Mouse (Mus musculus): Measurements from ENCODE around the gene Tmem132a.

Gene Tmem132a

DNA sequence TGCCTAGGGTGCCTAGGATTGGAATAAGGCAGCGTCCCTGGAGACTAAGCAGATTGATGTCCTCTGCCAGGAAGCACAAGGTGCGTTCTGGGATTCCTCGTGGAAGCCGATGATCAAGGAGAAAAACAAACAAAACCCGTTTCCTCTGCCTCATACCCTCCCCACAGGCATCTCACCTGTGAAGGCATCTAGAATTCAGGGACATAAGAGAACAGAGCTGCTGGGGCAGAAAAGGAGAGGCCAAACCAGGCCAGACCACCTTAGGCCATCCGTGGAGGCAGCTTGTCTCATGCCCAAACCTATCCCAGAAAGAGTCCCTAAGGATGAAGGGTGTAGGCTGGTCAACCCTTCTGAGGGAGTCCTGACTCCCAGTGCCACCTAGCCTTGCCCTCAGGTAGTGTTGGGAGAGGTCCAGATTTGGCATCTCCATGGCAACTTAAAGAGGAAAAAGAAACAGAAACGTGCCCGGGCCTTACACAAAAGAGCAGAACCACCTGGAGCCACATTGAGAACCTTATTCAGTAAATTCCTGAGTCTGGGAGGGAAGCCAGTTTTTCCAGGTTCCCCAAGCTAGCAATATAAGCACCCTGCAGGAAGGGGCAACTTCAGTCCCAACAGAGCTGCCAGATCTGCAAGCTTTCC is at the start of gene Tmem132a:
Gene Tmem132a (minus strand): TSS at position 55 of the 642 bp plus-strand sequence.
- no peak for DNase-seq (ENCODE audit: low read depth, low spot score)

DNA sequence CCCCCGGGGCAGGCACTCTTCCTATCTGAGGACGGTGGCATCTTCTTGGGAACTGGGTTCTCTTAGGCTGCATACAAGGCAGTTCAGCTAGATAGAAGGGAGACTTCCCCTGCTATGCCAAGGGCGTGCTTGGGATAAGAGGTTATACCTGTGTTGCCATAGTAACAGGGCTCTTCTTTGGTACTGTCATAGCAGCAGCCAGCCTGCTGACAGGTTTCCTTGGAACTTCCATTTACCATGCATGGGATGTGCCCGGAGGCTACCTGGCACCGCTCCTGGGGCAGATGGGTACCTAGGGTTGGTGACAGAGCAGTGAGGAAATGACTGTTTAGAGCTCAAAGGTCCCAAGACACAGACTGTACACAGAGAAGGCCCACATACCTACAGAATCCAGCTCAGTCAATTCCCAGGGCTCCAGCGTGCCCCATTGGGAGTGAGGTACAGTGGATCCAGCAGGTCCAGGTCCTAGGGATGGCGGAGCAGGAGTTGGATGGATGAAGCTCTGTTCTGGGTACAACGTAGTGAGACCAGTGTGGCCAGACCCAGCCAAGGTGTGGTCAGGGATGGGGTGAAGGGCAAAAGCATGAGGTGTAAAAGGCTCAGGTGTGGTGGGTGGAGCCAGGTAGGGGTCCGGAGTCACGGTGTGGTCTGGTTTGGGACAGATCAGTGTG is 48.7 kb upstream of the Tmem132a start:
- no peak for DNase-seq (ENCODE audit: low read depth, low spot score)

DNA sequence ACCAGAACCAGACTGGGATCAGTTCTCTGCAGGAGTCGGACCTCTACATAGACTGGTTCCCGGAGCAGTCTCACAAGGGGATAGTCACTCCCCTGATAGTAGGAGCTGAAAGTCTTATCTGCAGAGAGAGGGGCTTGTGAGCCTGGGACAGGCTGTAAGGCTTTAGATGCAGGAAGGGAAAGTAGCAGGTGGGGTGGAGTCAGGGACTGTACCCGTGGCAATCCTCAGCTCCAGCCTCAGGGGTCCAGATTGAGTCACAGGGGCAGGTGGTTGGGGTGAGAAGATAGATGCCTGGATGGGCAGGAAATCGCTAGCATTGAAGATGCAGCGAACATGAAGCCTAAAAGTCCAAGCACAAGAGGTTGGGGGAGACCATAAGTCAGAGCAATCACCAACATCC is 46.8 kb upstream of the Tmem132a start:
- no peak for DNase-seq (ENCODE audit: low read depth, low spot score)

DNA sequence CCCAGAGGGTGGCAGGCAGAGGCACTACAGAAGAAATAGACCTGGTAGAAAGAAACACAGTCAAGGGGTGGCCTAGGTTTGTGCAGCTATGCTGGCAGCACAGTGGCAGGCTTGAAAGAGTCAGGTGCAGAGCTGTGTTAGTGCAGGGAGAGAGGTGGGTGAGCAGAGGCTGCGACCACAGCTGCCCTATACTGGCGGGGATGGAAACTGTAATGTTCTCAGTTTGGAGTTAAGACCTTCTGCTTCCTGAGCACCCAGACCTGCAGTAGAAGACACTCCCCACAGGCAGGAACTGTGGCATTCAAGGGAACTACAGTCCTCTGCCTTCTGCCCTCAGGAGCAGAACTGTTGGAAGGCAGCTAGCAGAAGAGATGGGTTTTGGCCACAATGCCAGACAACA is 45.1 kb upstream of the Tmem132a start:
- DNase-seq (ENCODE audit: low read depth, low spot score) = no peak

DNA sequence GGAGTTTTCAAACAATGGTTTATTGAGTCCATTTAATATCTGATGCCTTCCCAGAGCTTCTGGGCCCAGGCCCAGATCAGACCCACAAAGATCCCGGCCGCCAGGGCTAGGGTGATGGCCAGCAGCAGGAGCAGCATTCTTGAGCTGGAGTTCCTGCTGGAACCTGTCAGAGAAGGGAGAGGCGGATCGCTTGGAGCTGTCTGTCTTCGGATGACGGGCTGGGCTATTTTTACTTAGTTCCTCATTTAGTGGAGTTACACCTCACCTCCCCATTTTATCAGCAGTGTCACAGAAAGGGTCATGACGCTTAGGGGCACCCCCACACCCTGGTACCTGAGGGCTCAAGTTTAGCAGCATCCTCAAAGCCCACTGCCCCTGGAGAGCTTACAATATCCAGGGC is 44.6 kb upstream of the Tmem132a start:
- DNase-seq (ENCODE audit: low read depth, low spot score) = no peak

DNA sequence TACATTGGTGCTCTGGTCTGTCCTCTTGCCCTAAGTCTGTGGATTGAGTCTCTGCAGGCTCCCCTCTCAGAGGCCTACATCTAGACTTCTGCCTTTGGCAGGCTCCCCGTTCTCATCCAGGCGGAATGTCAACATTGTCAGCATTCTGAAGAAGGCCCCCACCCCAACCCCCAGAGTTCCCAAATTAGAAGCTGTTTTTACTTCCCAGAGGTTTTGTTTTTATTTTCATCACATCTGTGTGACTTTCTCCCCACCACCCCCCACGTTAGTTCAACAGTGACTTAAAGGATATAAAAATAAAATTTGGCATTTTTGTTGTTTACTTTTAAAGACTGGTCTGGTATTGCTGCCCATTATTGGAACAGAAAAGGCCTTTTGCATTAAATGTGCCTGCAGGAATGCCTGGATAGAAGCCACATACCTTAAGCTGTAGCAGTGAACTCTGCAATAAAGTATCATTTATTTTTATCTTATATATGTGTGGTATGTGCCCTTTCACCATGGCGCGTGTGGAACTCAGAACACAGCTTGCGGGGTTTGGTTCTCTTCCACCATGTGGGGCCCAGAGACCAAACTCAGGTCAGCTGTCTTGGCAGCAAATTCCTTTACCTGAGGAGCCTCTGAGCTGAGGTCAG is 39.5 kb upstream of the Tmem132a start:
- DNase-seq (ENCODE audit: low read depth, low spot score) = no peak

DNA sequence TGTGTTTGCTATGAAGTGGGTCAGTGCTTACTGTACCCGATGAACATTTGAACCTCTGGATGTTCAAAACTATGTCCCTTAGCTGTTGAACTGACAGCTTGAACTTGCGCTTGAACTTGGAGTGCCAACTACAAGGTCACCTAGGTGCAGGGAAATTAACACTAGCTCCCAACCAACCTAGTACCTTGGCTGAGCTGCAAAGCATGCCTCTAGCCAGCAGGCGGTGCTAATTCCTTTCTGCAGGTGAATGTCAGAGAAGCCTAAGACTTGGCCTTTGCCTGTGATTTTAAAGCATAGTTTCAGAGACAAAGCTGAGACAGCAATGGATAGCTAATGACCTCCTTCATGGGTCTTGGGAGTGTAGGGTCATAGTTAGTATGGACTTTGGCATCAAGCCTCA is 38.2 kb upstream of the Tmem132a start:
- DNase-seq (ENCODE audit: low read depth, low spot score) = peak; percentile 49

DNA sequence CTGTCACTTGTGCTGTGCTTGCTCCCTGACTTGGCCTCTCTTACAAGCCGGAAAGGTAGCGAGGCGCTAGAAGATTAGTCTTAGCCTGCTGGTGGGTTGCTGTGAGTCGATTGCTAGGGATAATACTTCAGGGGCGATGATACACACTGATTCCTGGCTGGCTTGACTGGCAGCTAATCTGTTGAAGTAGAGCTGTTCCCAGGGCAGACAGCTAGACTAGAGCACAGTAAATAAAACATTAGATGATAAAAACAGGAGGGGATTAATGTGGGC is 35.9 kb upstream of the Tmem132a start:
- no peak for DNase-seq (ENCODE audit: low read depth, low spot score)

DNA sequence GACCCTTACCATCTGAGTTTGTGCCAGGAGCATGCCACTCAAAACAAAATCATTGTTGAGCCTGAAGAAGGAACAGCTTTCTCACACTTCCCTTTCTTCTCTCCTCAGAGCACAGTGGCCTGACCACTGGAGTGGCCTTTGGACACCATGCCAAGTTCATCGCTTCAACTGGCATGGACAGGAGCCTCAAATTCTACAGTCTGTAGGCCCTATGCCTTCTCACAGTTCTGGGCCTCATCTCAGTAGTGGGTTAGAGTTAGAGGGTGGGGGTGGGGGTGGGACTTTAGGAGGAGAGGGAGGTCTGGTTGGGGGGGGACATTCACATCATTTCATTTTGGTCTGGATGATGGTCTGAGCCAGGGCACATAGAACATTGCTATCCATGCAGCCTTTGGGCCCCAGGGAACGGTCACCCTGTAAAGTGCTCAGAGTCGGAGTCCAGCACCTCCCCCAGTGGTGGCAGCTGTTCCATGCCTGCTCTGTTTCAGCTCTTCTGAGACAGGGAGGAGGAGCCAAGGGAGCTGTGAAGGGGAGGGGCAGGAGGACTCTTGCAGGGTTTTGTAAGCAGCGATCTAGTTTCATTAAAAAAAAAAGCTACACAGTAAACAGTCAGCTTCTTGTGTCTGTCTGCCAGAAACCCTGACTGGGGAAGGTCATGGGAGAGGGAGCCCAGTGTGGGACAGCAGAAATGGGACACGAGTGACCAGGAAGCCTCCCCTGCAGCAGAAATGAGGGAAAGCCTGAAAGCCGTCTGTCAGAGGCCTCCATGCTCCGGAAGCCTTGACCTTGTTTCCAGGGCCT is 35.4 kb upstream of the Tmem132a start:
- DNase-seq (ENCODE audit: low read depth, low spot score) = no peak

DNA sequence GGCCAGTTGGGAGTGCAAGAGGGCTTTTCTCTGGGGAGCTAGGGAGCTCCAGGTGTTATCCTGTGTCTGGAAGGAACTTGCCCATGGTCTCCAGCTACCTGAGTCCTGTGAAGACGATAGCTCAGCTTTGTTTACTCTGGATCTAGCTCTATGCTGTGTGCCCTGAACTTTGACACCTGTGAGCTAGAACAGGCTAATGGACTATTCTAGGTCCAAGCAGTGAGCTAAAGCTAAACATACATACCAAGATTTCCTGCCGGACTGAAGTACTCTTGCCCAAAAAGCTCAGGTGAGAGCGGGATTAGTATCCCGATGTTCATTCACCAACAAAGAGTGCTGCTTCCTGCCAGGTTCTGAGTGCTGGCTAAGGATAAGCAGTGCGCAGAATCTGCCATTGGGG is 34.8 kb upstream of the Tmem132a start:
- no peak for DNase-seq (ENCODE audit: low read depth, low spot score)

DNA sequence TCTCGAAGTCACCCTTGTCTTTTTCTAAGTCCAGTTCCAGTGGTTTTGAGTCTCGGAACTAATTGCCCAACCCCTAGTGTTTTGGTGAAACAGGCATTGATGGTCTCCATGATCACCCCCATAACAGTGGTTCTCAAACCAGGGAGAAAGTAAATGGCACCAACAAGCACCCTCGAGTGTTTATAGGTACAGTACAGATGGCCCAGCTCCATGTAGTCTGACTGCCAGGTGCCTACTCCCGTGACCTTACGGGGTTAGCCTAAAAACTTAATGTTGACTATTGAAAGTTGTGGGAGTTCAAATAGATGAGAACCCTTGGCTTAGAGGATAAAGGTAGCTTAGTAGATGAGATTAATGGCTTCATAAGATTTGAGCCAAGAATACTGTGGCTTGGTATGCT is 31.3 kb upstream of the Tmem132a start:
- no peak for DNase-seq (ENCODE audit: low read depth, low spot score)

DNA sequence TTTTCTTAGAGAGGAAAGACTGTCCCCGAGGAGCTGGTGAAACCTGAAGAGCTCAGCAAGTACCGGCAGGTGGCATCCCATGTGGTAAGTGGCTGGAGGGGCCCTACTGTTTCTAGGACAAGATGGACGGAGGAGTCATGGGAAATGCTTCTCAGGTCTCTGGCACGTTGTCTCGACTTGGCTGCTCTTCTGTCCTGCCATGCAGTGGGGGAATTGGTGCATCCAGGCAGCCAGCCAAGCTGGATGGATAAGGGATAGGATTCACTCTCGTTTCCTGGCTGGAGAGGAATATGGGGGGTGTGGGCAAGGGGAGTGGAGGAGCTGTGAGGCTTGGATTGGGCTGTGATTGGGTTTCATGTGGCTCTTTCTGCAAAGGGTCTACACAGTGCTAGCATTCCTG is 30.6 kb upstream of the Tmem132a start:
- no peak for DNase-seq (ENCODE audit: low read depth, low spot score)

DNA sequence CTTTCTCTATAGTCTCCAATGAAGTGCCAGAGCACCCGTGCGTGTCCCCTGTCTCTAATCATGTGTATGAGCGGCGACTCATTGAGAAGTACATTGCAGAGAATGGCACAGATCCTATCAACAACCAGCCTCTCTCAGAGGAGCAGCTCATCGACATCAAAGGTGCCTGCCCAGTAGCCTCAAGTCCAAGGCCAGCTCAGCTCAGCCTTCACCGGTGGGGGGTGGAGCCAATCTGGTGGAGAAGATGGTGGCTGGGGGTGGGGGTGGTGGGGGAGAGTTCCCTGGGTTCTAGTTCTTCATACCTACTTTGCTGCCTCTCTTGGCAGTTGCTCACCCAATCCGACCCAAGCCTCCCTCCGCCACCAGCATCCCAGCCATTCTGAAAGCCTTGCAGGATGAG is 27.8 kb upstream of the Tmem132a start:
- no peak for DNase-seq (ENCODE audit: low read depth, low spot score)

DNA sequence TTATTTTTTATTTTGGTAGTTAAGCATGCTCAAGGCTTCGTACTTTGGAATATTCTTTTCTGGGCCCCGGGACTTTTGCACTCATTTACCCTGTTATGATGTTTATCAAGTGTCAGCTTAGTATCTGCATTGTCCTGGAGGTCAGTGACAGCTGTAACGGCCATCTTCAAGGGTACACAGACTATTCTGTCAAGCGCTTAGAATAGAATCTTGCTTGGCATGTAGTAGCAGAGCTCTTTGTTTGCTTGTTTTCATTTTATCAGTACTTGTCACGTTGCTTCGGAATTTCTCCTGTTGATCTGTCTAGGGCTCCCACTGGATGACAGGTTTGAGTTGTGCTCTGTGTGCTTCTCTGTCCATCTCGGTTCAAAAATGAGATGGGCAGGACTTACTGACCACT is 27.1 kb upstream of the Tmem132a start:
- DNase-seq (ENCODE audit: low read depth, low spot score) = no peak

DNA sequence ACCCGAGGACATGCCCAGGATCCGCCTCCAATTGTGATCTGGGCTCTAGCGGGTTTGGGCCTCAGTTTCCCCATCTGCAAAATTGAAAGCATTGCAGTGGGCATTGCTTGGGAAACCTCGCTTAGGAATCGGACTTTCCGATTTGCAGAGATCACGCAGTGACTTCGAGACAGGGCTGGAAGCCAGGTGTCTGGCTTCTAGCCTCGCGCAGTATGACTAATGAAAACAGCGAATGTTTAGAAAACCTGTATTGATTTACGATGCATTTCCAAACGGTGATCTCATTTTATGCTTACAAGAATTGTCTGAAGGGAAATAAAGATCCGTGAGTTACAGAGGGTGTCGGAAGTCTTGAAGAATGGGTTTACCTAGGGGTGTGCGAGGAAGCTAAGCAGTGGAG is 26.0 kb upstream of the Tmem132a start:
- DNase-seq (ENCODE audit: low read depth, low spot score) = no peak

DNA sequence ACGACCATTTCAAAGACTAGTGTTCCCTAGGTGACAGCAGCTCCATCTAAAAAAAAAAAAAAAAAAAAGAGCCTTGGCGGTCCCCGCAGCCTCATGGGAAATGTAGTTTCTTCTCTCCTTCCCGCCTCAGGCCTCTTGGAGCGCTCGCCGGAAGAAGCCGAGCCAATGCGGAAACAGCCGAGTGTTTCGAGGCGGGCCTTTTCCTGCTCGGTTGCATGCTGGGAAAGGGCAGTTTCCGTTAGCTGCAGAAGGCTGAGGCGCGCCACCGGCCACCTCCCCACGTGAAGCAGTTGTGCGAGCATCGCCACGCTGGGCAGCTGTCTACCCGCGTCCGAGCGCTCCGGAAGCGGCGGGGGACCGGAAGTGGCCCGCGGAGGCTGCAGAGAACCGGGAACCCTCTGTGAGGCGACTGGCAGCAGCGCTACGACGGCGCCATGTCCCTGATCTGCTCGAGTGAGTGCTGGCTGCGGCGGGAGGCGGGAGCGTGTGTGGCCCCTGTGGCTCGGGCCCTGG is 25.3 kb upstream of the Tmem132a start, which contains the start of gene Prpf19:
Gene Prpf19 (plus strand): TSS at position 216 of the 513 bp plus-strand sequence.
- DNase-seq (ENCODE audit: low read depth, low spot score) = peak; percentile 97

DNA sequence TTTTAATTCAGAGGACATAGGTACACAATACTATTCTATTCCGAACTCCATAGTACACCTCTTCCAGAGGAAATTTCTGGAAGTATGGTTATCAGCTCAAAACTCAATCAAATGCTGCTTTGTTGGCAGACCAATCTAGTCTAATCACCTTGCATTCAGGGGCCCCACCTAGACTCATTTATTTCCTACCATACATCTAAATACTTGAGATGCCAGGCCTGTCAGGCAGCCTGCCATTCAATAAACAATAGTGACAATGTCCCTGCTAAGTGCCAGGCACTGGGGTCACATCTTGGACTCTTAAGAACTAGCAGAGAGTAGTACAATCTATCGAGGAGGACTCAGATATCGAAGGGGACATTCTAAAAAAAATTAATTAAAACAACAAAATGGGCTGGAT is 22.5 kb upstream of the Tmem132a start:
- no peak for DNase-seq (ENCODE audit: low read depth, low spot score)

DNA sequence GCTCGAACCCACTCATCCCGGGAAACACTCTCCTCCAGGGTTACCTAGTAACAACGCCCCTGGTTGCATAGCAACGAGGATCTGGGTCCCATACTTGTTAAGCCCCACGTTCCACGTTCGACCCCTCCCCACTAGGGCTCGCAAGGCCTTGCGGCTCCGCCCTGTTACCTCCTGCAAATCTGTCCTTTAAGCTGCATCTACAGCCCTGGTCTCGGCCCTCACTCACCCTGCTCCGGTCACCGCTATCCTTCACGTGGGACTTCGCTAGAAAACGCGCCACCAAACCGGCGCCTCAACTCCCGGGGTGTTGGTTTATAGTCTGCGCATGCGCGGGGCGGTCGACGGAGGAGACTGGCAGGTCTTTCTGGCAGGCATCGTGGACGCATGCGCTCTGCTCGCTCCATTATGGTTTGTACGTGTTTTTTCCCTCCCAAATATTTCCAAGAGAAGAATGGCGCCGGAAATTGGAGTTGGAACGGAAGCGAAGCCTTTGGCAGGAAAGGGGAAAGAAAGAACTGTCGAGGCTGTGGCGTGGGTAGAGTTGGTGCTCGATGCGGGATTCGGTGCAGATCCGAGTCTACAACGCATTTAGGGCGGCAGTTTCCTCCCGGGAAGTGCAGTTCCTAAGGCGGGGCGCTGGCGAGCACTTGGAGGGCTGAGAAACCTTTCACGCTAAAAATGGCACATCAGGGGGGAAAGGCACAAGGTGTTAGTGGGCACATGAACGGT is 11.8 kb upstream of the Tmem132a start, which contains the start of gene Tmem109:
Gene Tmem109 (minus strand): TSS at position 576 of the 729 bp plus-strand sequence.
- peak; percentile 93 for DNase-seq (ENCODE audit: low read depth, low spot score)

DNA sequence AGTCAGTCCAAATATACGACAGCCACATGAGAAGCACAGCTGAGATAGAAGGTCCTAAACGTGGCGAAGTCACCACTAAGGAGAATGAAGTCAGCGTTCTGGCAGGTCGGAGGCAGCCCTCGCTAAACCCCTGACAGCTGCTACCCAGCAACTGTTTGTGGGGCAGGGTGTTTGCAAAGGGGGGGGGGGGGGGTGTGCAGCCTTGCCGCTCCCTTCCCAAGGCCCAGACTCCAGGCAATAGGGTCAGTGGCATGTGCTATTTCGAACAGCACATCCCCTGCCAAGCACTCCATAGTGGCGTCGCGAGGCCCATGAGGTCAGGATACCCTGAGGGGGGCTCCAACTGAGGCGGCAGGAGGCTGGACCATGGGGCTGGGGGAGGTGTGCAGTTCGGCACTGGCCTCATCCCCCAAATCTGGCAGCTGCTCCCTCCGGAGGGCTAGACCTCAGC is 11.3 kb upstream of the Tmem132a start:
- peak; percentile 38 for DNase-seq (ENCODE audit: low read depth, low spot score)

DNA sequence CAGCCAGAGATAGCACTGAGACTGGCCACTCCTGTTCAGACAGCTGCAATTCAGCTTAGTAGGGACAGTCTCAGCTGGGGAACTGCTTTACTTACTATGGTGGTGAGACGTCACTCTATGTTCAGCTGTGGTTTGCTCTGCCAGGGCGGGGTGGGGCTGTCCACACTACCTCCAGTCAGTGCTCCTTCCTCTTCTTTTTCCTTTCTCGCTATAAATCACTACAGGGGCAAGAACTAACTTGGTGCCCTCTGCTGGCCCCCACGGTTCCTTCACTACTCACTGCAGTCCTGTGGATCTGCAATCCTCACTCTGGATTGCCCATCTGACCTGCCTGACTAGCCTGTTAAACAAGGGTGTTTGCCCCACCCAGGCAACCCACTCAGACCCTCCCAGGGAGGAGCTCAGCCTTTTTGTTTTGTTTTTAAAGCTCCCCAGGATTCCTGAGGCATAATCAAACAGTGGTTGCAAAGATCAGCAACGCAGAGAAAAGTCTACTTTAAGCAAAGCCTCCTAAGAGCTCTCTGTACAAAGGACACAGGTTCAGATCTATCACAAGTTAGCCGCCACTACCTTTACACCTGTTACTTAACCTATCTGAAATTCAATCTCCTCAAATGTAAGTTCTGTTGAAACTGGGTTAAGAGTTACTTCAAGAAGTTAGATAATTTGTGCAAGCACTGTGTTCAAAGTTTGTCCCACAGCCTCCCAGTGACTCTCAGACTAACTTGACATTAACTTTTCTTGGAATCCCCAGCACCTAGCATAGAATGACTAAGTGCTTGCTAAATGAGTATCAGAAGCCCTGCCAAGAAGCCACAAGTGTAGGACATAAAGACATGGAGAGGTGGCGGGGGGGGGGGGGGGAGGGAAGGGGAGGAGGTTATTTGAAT is 10.6 kb upstream of the Tmem132a start:
- peak; percentile 82 for DNase-seq (ENCODE audit: low read depth, low spot score)
